Mouse (Mus musculus): ENCODE data around the gene Cnbp.
A peak's percentile ranks its signal among the peaks of the same experiment; 100 is the strongest.

Cnbp gene

GRCm38 (mm10) chr6:87850155-87850899, 579 bp downstream of the Cnbp start:
- peak; percentile 71 for DNase-seq (ENCODE audit: low spot score)

- DNase-seq (ENCODE audit: low spot score) = peak; percentile 67
Observed at GRCm38 (mm10) chr6:87849780-87850154, 1.1 kb downstream of the Cnbp start.

- DNase-seq (ENCODE audit: low spot score) = peak; percentile 72
Observed at GRCm38 (mm10) chr6:87846813-87847212, 4.1 kb downstream of the Cnbp start.

GRCm38 (mm10) chr6:87845031-87845695, 5.7 kb downstream of the Cnbp start:
- DNase-seq (ENCODE audit: low spot score) = no peak

- peak; percentile 50 for DNase-seq (ENCODE audit: low spot score)
Observed at GRCm38 (mm10) chr6:87842254-87842653, 8.7 kb downstream of the Cnbp start.

GRCm38 (mm10) chr6:87841635-87842034, 9.3 kb downstream of the Cnbp start:
- DNase-seq (ENCODE audit: low spot score) = no peak

- no peak for DNase-seq (ENCODE audit: low spot score)
Observed at GRCm38 (mm10) chr6:87839797-87840341, 11.0 kb downstream of the Cnbp start.

GRCm38 (mm10) chr6:87838551-87839197, 12.2 kb downstream of the Cnbp start, which contains the start of gene Isy1:
Isy1 (minus strand) TSS chr6:87838798.
- peak; percentile 99 for DNase-seq (ENCODE audit: low spot score)

GRCm38 (mm10) chr6:87835695-87836094, 15.2 kb downstream of the Cnbp start, which contains the start of gene Gm45140:
Gm45140 (minus strand) TSS chr6:87835795.
- no peak for DNase-seq (ENCODE audit: low spot score)

GRCm38 (mm10) chr6:87820366-87820765, 30.5 kb downstream of the Cnbp start:
- DNase-seq (ENCODE audit: low spot score) = no peak

GRCm38 (mm10) chr6:87814486-87814885, 36.4 kb downstream of the Cnbp start:
- no peak for DNase-seq (ENCODE audit: low spot score)

GRCm38 (mm10) chr6:87812656-87813055, 38.2 kb downstream of the Cnbp start:
- DNase-seq (ENCODE audit: low spot score) = no peak

- peak; percentile 91 for DNase-seq (ENCODE audit: low spot score)
Observed at GRCm38 (mm10) chr6:87811675-87812338, 39.1 kb downstream of the Cnbp start, which contains the start of gene Rab43. Rab43 (minus strand) TSS chr6:87812164.

- DNase-seq (ENCODE audit: low spot score) = peak; percentile 64
Observed at GRCm38 (mm10) chr6:87810713-87811669, 39.9 kb downstream of the Cnbp start.

- peak; percentile 28 for DNase-seq (ENCODE audit: low spot score)
Observed at GRCm38 (mm10) chr6:87810311-87810710, 40.6 kb downstream of the Cnbp start.

- DNase-seq (ENCODE audit: low spot score) = no peak
Observed at GRCm38 (mm10) chr6:87809651-87810161, 41.2 kb downstream of the Cnbp start.

GRCm38 (mm10) chr6:87809144-87809543, 41.8 kb downstream of the Cnbp start:
- no peak for DNase-seq (ENCODE audit: low spot score)

GRCm38 (mm10) chr6:87808521-87808920, 42.4 kb downstream of the Cnbp start:
- DNase-seq (ENCODE audit: low spot score) = no peak

- DNase-seq (ENCODE audit: low spot score) = no peak
Observed at GRCm38 (mm10) chr6:87807735-87808440, 43.0 kb downstream of the Cnbp start.

- no peak for DNase-seq (ENCODE audit: low spot score)
Observed at GRCm38 (mm10) chr6:87806857-87807256, 44.0 kb downstream of the Cnbp start.
